Mouse (Mus musculus) testis, adult 2 months (tissue): ENCODE measurements around the gene Pax8. TPM values are rescaled to one million over a fixed set of nuclear protein-coding genes. Genes with fewer than 3 reads are reported as not detected.

Experiments used
- H3K27ac ChIP-seq: fragments of 200-500 bp; 2 replicates; pipeline ENCODE4 v1.5.1; 2012; ENCODE audit warnings: low read depth, low read length; ENCODE audit not compliant: control insufficient read depth, insufficient read depth
- H3K27me3 ChIP-seq: fragments of 200-500 bp; 2 replicates; pipeline ENCODE4 v1.6.1; 2012; ENCODE audit warnings: mild to moderate bottlenecking, low read length, moderate library complexity; ENCODE audit not compliant: control insufficient read depth, insufficient read depth
- H3K36me3 ChIP-seq: fragments of 200-500 bp; 2 replicates; pipeline ENCODE4 v1.6.1; 2012; ENCODE audit warnings: mild to moderate bottlenecking, low read length; ENCODE audit not compliant: control insufficient read depth, insufficient read depth
- H3K4me1 ChIP-seq: fragments of 200-500 bp; 2 replicates; pipeline ENCODE4 v1.6.1; 2012; ENCODE audit warnings: low read length; ENCODE audit not compliant: control insufficient read depth, insufficient read depth
- H3K4me3 ChIP-seq: fragments of 200-500 bp; 2 replicates; pipeline ENCODE4 v1.5.1; 2012; ENCODE audit warnings: low read depth, mild to moderate bottlenecking, low read length, moderate library complexity, mixed read lengths; ENCODE audit not compliant: control insufficient read depth
- CTCF ChIP-seq: fragments of 200-500 bp; IDR thresholded peaks from 2 replicates; pipeline ENCODE4 v1.5.1; 2012; ENCODE audit warnings: low read depth, mild to moderate bottlenecking, inconsistent platforms, low read length, moderate library complexity; ENCODE audit not compliant: control insufficient read depth, insufficient read depth, insufficient replicate concordance
- POLR2A ChIP-seq: fragments of 200-500 bp; IDR thresholded peaks from 2 replicates; pipeline ENCODE4 v1.6.1; 2012; ENCODE audit warnings: low read depth, mild to moderate bottlenecking, inconsistent platforms, low read length, moderate library complexity; ENCODE audit not compliant: control insufficient read depth
- polyA plus RNA-seq: library from polyadenylated mRNA; depleted of rRNA; stranded (reverse); fragments of >200 nt; gene quantifications from 2 replicates; pipeline ENCODE4 v1.2.3, GENCODE M21; 2012

The Pax8 gene
- polyA plus RNA-seq, 1 experiment, result 0.12 TPM

DNA sequence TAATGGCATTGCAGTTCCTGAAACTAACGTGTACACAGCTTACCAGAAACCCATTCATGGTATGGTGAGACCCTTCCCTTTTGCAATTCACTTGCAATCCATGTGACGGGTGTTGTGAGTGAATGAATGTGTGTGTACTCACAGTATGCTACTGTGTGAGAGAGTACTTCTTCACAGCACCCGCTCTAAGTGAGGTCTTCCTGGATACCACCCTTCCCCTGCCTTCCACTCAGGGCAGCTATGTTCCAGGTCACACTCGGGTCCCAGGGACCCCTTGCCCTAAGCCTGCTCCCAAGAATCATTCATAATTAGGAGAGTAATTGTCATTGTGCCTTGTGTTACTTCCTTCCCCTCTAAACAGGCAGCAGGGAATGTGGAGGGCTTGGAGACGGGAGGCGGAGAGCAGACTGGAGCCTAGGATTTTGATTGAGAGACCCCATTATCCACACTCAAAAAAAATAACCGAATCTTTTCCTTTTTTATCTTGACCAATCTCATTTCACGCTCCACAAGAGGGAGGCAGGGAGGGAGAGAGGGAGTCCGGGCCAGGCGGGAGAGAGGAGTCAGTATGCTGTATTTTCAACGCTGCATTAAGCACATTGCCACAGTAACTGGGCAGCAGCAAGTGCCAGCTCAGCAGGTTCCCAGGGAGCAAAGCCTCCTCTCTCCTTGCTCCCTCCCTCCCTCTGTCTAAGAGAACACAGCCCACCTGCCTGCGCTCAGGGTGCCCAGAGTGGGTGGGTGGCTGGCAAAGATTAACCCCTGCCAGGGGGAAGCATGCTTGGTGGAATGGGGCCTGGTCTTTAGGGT, 47.3 kb downstream of the Pax8 start:
- H3K4me1 ChIP-seq, result no peaks in the 10 kb centered on the region
- no peak overlapping the region for H3K27ac ChIP-seq
- H3K27me3 ChIP-seq, result no peaks in the 10 kb centered on the region
- no peak overlapping the region for H3K4me3 ChIP-seq
- H3K36me3 ChIP-seq, result no peaks in the 10 kb centered on the region
- TF ChIP-seq POLR2A, result no peak
- TF ChIP-seq CTCF, result no peak

DNA sequence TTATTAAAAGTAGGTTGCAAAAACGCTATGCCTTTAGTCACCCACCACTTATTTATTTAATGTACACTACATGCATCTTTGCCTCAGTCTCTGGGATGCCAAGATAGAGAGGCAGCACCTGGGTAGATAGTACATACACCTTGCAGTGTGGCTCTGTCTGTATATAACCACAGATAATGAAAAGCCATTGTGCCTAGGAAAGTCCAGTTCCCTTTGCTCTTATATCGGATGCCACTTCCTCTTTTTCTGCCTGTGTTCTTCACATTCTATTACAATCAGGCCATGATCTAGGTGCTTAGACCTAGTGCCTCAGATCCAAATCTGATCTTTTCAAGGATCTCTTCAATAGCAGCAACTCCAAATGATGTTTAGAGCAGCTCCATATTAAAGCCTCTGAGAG, 49.8 kb downstream of the Pax8 start:
- Histone ChIP-seq H3K27ac (no peak overlapping the region), H3K36me3 (no peaks in the 10 kb centered on the region), H3K27me3 (no peaks in the 10 kb centered on the region), H3K4me1 (no peaks in the 10 kb centered on the region), H3K4me3 (no peak overlapping the region)
- TF ChIP-seq CTCF (no peak), POLR2A (no peak)

- Histone ChIP-seq H3K4me1 (no peaks in the 10 kb centered on the region), H3K36me3 (no peaks in the 10 kb centered on the region), H3K27me3 (no peaks in the 10 kb centered on the region), H3K4me3 (no peak overlapping the region), H3K27ac (no peak overlapping the region)
- TF ChIP-seq POLR2A (no peak), CTCF (no peak)
These were observed 52.6 kb downstream of the Pax8 start for GRCm38 (mm10) chr2:24422815-24423214.

DNA sequence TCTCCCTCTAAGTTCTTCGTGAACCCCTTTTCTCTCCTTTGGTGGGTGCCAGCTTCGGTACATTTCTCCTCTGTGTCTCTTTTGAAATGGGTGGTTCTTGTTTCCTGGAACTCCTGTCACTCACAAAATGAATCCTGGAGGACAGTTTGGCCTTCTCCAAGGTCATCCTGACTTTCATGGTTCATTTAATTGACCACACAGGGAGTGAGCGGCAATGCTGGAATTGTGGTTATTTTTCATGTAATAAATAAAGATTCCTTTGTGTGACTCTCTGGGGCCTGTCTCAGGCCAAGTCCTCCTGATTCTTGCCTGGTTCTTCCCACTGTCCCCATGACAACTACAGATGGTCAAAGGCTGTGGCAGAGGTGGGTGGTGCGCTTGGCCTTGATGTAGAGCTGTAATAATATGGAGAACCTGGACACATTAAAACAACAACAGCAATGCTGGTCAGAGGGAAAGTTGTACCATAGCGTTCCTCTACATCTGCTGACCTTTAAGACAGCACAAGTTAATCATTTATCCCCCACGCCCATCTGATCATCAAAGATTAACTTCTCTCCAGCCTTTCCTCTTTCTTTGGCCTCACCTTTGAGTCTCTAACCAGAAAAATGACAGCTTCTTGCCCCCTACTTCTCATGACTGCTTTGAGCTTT, 54.1 kb downstream of the Pax8 start:
- no peak overlapping the region for H3K27ac ChIP-seq
- TF ChIP-seq POLR2A (no peak), CTCF (no peak)

DNA sequence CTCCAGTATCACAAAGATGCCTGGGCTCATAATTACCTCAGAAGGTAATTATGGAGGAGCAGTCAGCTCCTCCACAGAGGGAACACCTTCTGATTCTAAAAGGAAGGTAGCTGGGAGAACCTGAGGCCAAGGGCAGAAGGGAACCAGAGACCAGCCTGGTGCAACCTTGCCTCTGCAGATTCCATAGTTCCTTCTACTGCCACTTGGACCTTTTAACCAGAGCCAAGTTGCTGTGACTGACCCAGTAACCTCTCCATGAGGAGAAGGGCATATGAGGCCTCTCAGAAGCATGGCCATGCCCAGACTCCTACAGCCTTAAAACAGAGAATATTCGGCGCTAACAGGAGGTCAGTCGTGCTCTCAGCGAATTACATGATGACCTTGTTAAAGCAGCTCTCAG, 57.8 kb downstream of the Pax8 start:
- no peaks in the 10 kb centered on the region for H3K4me1 ChIP-seq

More for the DNA sequence above, 54.1 kb downstream of the Pax8 start:
- Histone ChIP-seq H3K4me3 (no peak overlapping the region), H3K4me1 (no peaks in the 10 kb centered on the region), H3K27me3 (no peaks in the 10 kb centered on the region), H3K36me3 (no peaks in the 10 kb centered on the region)

GRCm38 (mm10) chr2:24417106-24417505, 58.3 kb downstream of the Pax8 start:
- TF ChIP-seq CTCF (no peak), POLR2A (no peak)
- Histone ChIP-seq H3K4me1 (no peaks in the 10 kb centered on the region), H3K36me3 (no peaks in the 10 kb centered on the region), H3K4me3 (no peak overlapping the region), H3K27me3 (no peaks in the 10 kb centered on the region), H3K27ac (no peak overlapping the region)

More for the DNA sequence above, 57.8 kb downstream of the Pax8 start:
- TF ChIP-seq CTCF (no peak), POLR2A (no peak)
- Histone ChIP-seq H3K36me3 (no peaks in the 10 kb centered on the region), H3K27me3 (no peaks in the 10 kb centered on the region), H3K4me3 (no peak overlapping the region), H3K27ac (no peak overlapping the region)

- TF ChIP-seq POLR2A, result no peak
- no peak for TF ChIP-seq CTCF
- no peaks in the 10 kb centered on the region for H3K27me3 ChIP-seq
- H3K4me1 ChIP-seq, result no peaks in the 10 kb centered on the region
- no peaks in the 10 kb centered on the region for H3K36me3 ChIP-seq
- no peak overlapping the region for H3K4me3 ChIP-seq
- no peak overlapping the region for H3K27ac ChIP-seq
These were observed 58.7 kb downstream of the Pax8 start for GRCm38 (mm10) chr2:24416668-24417067.
